Mouse (Mus musculus) MEL-GATA-1-ER (cell line): ENCODE data around the gene 4921539E11Rik.

Experiments used
- DNase-seq: peaks from one replicate; pipeline ENCODE4 v3.0.0-alpha.2; 2012; ENCODE audit warnings: low read depth; ENCODE audit errors: extremely low read depth

4921539E11Rik gene

GRCm38 (mm10) chr4:103290763-103291162 lies at the start of gene 4921539E11Rik:
TSS of gene 4921539E11Rik (minus strand) at chr4:103290863.
- no peak for DNase-seq

- DNase-seq = no peak
These were observed 44.5 kb upstream of the 4921539E11Rik start for GRCm38 (mm10) chr4:103335134-103335533.

- no peak for DNase-seq
These were observed 38.7 kb upstream of the 4921539E11Rik start for GRCm38 (mm10) chr4:103329348-103329747.

GRCm38 (mm10) chr4:103326994-103327393 lies 36.3 kb upstream of the 4921539E11Rik start:
- DNase-seq = no peak

- DNase-seq = no peak
These were observed 34.2 kb upstream of the 4921539E11Rik start for GRCm38 (mm10) chr4:103324688-103325451.

GRCm38 (mm10) chr4:103321461-103321860 lies 30.8 kb upstream of the 4921539E11Rik start:
- DNase-seq = no peak

- no peak for DNase-seq
These were observed 25.2 kb upstream of the 4921539E11Rik start for GRCm38 (mm10) chr4:103315861-103316260.

- DNase-seq = no peak
These were observed 23.9 kb upstream of the 4921539E11Rik start for GRCm38 (mm10) chr4:103314526-103314910.

- DNase-seq = peak; percentile 82
These were observed 23.2 kb upstream of the 4921539E11Rik start, which contains the start of gene Oma1 for GRCm38 (mm10) chr4:103313587-103314525. TSS of gene Oma1 (plus strand) at chr4:103313812.

GRCm38 (mm10) chr4:103303851-103304250 lies 13.2 kb upstream of the 4921539E11Rik start:
- no peak for DNase-seq

- no peak for DNase-seq
These were observed 8.7 kb upstream of the 4921539E11Rik start for GRCm38 (mm10) chr4:103299342-103299741.

GRCm38 (mm10) chr4:103288342-103288741 lies 2.3 kb downstream of the 4921539E11Rik start:
- DNase-seq = no peak

- DNase-seq = no peak
These were observed 17.6 kb downstream of the 4921539E11Rik start for GRCm38 (mm10) chr4:103273021-103273420.

- no peak for DNase-seq
These were observed 21.3 kb downstream of the 4921539E11Rik start for GRCm38 (mm10) chr4:103269336-103269735.

GRCm38 (mm10) chr4:103265166-103265565 lies 25.5 kb downstream of the 4921539E11Rik start:
- DNase-seq = no peak

- DNase-seq = no peak
These were observed 26.8 kb downstream of the 4921539E11Rik start for GRCm38 (mm10) chr4:103263812-103264396.

- DNase-seq = no peak
These were observed 27.3 kb downstream of the 4921539E11Rik start for GRCm38 (mm10) chr4:103263378-103263777.

- no peak for DNase-seq
These were observed 31.8 kb downstream of the 4921539E11Rik start for GRCm38 (mm10) chr4:103258817-103259216.

GRCm38 (mm10) chr4:103253846-103254245 lies 36.8 kb downstream of the 4921539E11Rik start:
- peak; percentile 14 for DNase-seq

GRCm38 (mm10) chr4:103249436-103250085 lies 41.1 kb downstream of the 4921539E11Rik start:
- DNase-seq = no peak

GRCm38 (mm10) chr4:103247813-103248212 lies 42.9 kb downstream of the 4921539E11Rik start:
- no peak for DNase-seq
